In the genomic region with DNA sequence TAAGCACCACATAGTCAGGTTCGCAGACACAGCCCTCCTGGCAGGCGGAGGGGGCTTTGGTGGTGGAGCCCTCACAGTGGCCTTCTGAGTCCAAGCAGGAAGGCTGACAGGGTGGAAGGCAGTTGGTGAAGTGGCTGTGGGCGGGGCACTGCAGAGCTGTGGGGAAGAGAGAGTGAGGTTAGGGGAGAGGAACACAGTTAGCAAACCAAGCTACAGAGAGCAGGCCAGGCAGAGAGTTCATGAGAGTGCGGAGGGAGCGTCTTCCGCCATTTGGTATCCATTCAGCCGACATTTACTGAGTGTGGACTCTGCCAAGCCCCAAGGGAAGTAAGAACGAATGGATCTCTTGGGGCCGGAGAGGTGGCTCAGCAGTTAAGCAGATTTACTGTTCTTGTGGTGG, we compare ENCODE assay signal across 14 mouse cellular contexts. TPM values are rescaled to one million over a fixed set of nuclear protein-coding genes. Genes with fewer than 3 reads are reported as not detected.
A peak's percentile ranks its signal among the peaks of the same experiment; 100 is the strongest.
DNase-seq lines count a peak whose midpoint lies in the region; ATAC-seq and TF ChIP-seq lines count a peak whose summit lies in the region.
"Had no signal": no experiment of that assay in that cellular context is flagged by ENCODE, and none has a peak within 500 bp of the region (broad histone marks: within the 10 kb centered on the region; RNA-seq: fewer than 3 reads in every experiment).

No protein-coding gene starts in this region.

- H3K4me1 ChIP-seq in lung, adult 2 months (ENCODE audit: control insufficient read depth, insufficient read depth, low read length): no peaks in the 10 kb centered on the region
- peaks cover 5% of the 10 kb centered on the region for H3K4me1 ChIP-seq in kidney, embryonic 16.5 days (ENCODE audit: insufficient read depth, low read length)
- peaks cover 3% of the 10 kb centered on the region; the same call in 1 of the 2 replicates for H3K4me1 ChIP-seq in lung, postnatal 0 days (ENCODE audit: insufficient read depth, low read depth, low read length)
- no peaks in the 10 kb centered on the region for H3K4me1 ChIP-seq in stomach, embryonic 15.5 days
- H3K4me1 ChIP-seq in midbrain, embryonic 16.5 days (ENCODE audit: control insufficient read depth, insufficient read depth, low read length): no peaks in the 10 kb centered on the region

- no peak overlapping the region for H3K4me2 ChIP-seq in kidney, embryonic 16.5 days (replicated peaks; ENCODE audit: low read depth, low read length)
- no peak overlapping the region for H3K4me2 ChIP-seq in lung, postnatal 0 days (replicated peaks; ENCODE audit: low read depth, low read length)
- no peak overlapping the region for H3K4me2 ChIP-seq in stomach, embryonic 15.5 days
- no peak overlapping the region for H3K4me2 ChIP-seq in midbrain, embryonic 16.5 days (ENCODE audit: low read length)
- H3K4me2 ChIP-seq: hindbrain, embryonic 14.5 days; liver, embryonic 12.5 days; midbrain, embryonic 11.5 days had no signal

- no peak for TF ChIP-seq EP300 in lung, postnatal 0 days (IDR thresholded peaks at IDR 0.05)

- DNase-seq in lung, adult 18-20 months: peak; percentile 25 to 43
- DNase-seq in lung, adult 2 months: no peak
- DNase-seq in lung, postnatal 0 days (ENCODE audit: low spot score): peak; percentile 48
- no peak for DNase-seq in testis, postnatal 10 days (ENCODE audit: low spot score)
- no peak for DNase-seq in spleen, adult 12 weeks (ENCODE audit: low spot score)
- DNase-seq: cerebellum, adult 8-10 months; gastrocnemius, postnatal 36 days had no signal

- H3K27ac ChIP-seq in kidney, embryonic 16.5 days (ENCODE audit: low read length): no peak overlapping the region
- H3K27ac ChIP-seq in lung, postnatal 0 days (ENCODE audit: low read length): no peak overlapping the region
- peak overlapping the region; percentile 31; the same call in 1 of the 2 replicates for H3K27ac ChIP-seq in stomach, embryonic 15.5 days
- H3K27ac ChIP-seq in midbrain, embryonic 16.5 days (ENCODE audit: low read length): no peak overlapping the region
- H3K27ac ChIP-seq: hindbrain, embryonic 14.5 days; layer of hippocampus, adult 2 months; liver, embryonic 12.5 days had no signal

- H3K4me3 ChIP-seq in lung, adult 2 months (replicated peaks; ENCODE audit: extremely low read depth, low read depth, low read length): no peak overlapping the region
- no peak overlapping the region for H3K4me3 ChIP-seq in kidney, embryonic 16.5 days (ENCODE audit: low read length)
- no peak overlapping the region for H3K4me3 ChIP-seq in lung, postnatal 0 days (ENCODE audit: low read depth, low read length)
- H3K4me3 ChIP-seq in stomach, embryonic 15.5 days (replicated peaks): no peak overlapping the region
- no peak overlapping the region for H3K4me3 ChIP-seq in midbrain, embryonic 16.5 days (ENCODE audit: low read depth, low read length)
- H3K4me3 ChIP-seq: layer of hippocampus, adult 2 months; liver, embryonic 12.5 days had no signal

- H3K9me3 ChIP-seq in kidney, embryonic 16.5 days (ENCODE audit: low read length): no peaks in the 10 kb centered on the region
- no peaks in the 10 kb centered on the region for H3K9me3 ChIP-seq in lung, postnatal 0 days (ENCODE audit: low read length)
- H3K9me3 ChIP-seq in stomach, embryonic 15.5 days: no peaks in the 10 kb centered on the region
- H3K9me3 ChIP-seq in midbrain, embryonic 16.5 days (replicated peaks; ENCODE audit: control insufficient read depth, low read length, poor library complexity, severe bottlenecking): no peaks in the 10 kb centered on the region
- H3K9me3 ChIP-seq: liver, embryonic 12.5 days had no signal

- no peaks in the 10 kb centered on the region for H3K27me3 ChIP-seq in kidney, embryonic 16.5 days (ENCODE audit: insufficient read depth, low read length)
- H3K27me3 ChIP-seq in lung, postnatal 0 days (replicated peaks; ENCODE audit: insufficient read depth, low read length): no peaks in the 10 kb centered on the region
- no peaks in the 10 kb centered on the region for H3K27me3 ChIP-seq in stomach, embryonic 15.5 days (replicated peaks)
- no peaks in the 10 kb centered on the region for H3K27me3 ChIP-seq in midbrain, embryonic 16.5 days (ENCODE audit: control insufficient read depth, insufficient read depth, low read depth, low read length)

- TF ChIP-seq CTCF in lung, adult 2 months (IDR thresholded peaks at IDR 0.05; ENCODE audit: insufficient read depth, low read length): no peak
- TF ChIP-seq CTCF in lung, postnatal 0 days (IDR thresholded peaks at IDR 0.05): no peak

- no peak for TF ChIP-seq POLR2A in lung, adult 2 months (IDR thresholded peaks at IDR 0.05; ENCODE audit: borderline replicate concordance, extremely low read depth, low read depth, low read length)

- H3K9ac ChIP-seq in kidney, embryonic 16.5 days (replicated peaks; ENCODE audit: low read length): no peak overlapping the region
- no peak overlapping the region for H3K9ac ChIP-seq in lung, postnatal 0 days (replicated peaks; ENCODE audit: low read depth)
- H3K9ac ChIP-seq in stomach, embryonic 15.5 days: no peak overlapping the region
- H3K9ac ChIP-seq in midbrain, embryonic 16.5 days (ENCODE audit: low read depth, low read length): no peak overlapping the region
- H3K9ac ChIP-seq: hindbrain, embryonic 14.5 days; liver, embryonic 12.5 days had no signal

- 0 out of 2 replicates have a peak, but pooled peaks have one; percentile 49 for ATAC-seq in kidney, embryonic 16.5 days (ENCODE audit: low FRiP score, low TSS enrichment)
- ATAC-seq in lung, postnatal 0 days: peak; percentile 62
- no peak for ATAC-seq in stomach, embryonic 15.5 days (ENCODE audit: insufficient read depth, low FRiP score, low read depth)
- no peak for ATAC-seq in midbrain, embryonic 16.5 days
- ATAC-seq: liver, embryonic 12.5 days had no signal

- WGBS in lung, adult 2 months: 57% methylated on average over 9 of the region's 9 CpGs
- 52% methylated on average over 9 of the region's 9 CpGs for WGBS in kidney, embryonic 16.5 days
- 36% methylated on average over 9 of the region's 9 CpGs for WGBS in lung, postnatal 0 days
- 53% methylated on average over 9 of the region's 9 CpGs for WGBS in stomach, embryonic 15.5 days
- WGBS in midbrain, embryonic 16.5 days: 80% methylated on average over 9 of the region's 9 CpGs

- H3K36me3 ChIP-seq in kidney, embryonic 16.5 days (ENCODE audit: insufficient read depth, low read length): no peaks in the 10 kb centered on the region
- H3K36me3 ChIP-seq in lung, postnatal 0 days (ENCODE audit: insufficient read depth, low read length): no peaks in the 10 kb centered on the region
- H3K36me3 ChIP-seq in stomach, embryonic 15.5 days: no peaks in the 10 kb centered on the region
- no peaks in the 10 kb centered on the region for H3K36me3 ChIP-seq in midbrain, embryonic 16.5 days (ENCODE audit: control insufficient read depth, insufficient read depth, low read length)
- H3K36me3 ChIP-seq: liver, embryonic 12.5 days had no signal

RNA-seq across cellular contexts. Expression of gene Zan, which starts 57.8 kb away (rescaled TPM):
- 0.45 and 0.83 TPM in 2 replicates for polyA plus RNA-seq in lung, adult 2 months (2012; rRNA removed)
- 0.11 and 0.17 TPM in 2 replicates for polyA plus RNA-seq in kidney, embryonic 16.5 days (2015; fragmentation: Nextera tagmentation; extraction: Ambion mirVana)
- polyA plus RNA-seq in lung, postnatal 0 days (2015; fragmentation: Nextera tagmentation; extraction: Ambion mirVana): 0.11 TPM in 2 replicates
- 0.72 and 0.94 TPM in 2 replicates for polyA plus RNA-seq in stomach, embryonic 15.5 days (2015; fragmentation: Nextera tagmentation; extraction: Ambion mirVana)
- 0.12 and 0.18 TPM in 2 replicates for polyA plus RNA-seq in midbrain, embryonic 16.5 days (2015; fragmentation: Nextera tagmentation; extraction: Ambion mirVana)

Comparison
In these comparisons a context has a peak if more than half of its experiments do, and no peak if none do; other contexts are left out.
1. DNase-seq: peak in lung, adult 18-20 months (2 of 2) and lung, postnatal 0 days (single experiment); none in lung, adult 2 months (single experiment), testis, postnatal 10 days (single experiment) and spleen, adult 12 weeks (single experiment).
2. ATAC-seq: peak in kidney, embryonic 16.5 days (single experiment) and lung, postnatal 0 days (single experiment); none in stomach, embryonic 15.5 days (single experiment) and midbrain, embryonic 16.5 days (single experiment).